Mouse (Mus musculus): ENCODE results near the gene Wnt1. TPM values are rescaled to one million over a fixed set of nuclear protein-coding genes. Genes with fewer than 3 reads are reported as not detected.

Gene Wnt1
- polyA plus RNA-seq, 1 experiment, result not detected

DNA sequence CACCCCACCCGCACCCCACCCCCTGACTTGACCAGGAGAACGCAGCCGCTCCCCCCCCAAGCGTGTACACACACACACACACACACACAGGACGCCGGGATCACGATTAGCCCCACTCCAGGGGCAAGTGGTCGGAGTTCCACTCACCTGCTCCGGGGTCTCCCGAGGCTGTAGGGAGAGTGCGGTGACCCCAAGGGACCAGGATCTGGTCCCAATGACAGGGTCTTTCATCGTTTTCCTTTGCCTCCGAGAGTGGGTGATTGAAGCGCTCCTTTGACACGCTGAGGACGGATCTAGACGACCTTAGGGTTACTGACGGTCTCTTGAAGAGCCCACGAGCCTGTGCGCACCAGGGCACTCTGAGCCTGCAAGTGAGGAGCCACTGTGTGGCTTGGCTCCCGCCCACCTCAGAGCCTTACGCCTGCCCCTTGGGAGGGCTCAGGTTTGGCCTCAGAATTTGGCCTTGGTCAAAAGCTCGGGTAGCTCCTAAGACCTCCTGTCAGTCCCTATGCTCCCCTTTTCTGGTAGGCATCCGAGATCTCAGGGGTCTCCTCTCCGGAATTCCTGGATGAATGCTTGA is 11.4 kb upstream of the Wnt1 start:
- no peak for DNase-seq (ENCODE audit: low read depth)

DNA sequence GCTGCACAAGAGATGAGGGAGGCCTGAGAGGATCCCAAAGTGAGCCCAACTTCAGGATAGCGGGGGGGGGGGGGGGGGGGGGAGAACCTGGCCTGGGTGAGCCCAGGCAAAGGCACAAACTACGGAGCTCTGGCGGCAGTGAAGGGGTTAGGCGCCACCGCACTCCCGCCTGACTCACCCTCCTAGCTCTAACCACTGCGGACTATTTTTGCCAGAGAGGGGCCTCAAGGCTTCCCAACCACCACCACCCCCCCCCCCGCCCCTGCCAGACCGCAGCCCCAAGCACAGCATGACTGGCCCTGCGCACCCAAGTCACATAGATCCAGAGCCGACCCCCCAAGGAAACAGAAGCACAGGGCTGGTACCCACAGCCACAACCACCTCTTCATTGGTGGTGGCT is 10.9 kb upstream of the Wnt1 start:
- no peak for DNase-seq (ENCODE audit: low read depth)

DNA sequence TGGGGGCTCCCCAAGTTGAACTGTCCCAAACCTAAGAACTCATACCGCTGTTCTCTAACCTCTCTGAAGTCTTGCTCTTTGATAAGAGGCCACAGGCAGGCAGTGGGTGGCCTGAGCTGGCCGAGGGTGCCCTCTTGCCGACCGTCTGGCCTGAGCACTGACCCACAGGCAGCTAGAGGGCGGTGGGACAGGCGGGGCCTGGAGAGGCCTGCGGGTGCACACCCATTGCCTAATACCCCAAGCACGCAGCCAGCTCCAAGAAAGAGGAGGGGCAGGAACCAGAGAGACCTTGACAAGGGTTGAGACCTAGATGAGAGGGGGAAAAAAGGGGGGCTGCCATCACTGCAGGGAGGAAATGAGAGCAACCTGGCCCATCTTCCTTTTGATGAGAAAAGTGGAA is 9.6 kb upstream of the Wnt1 start:
- no peak for DNase-seq (ENCODE audit: low read depth)

DNA sequence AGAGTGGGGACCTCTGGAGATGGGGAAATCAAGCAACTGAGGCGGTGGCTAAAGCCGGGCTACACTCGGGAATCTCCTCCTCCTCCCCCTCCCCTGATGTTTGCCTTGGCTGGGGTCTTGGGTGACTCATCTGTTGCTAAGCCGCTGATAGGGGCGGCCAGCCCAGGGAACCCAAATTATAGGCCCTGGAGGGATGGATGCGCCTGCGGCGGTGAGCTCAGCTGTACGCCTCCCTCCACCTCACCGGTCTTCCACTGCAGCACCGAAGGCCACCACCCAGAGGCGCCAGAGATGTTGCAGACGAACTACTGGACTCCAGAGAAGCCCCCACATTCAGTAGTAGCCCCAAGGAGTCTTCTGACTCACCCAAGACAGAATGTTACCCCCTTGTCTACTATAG is 9.1 kb upstream of the Wnt1 start:
- no peak for DNase-seq (ENCODE audit: low read depth)

DNA sequence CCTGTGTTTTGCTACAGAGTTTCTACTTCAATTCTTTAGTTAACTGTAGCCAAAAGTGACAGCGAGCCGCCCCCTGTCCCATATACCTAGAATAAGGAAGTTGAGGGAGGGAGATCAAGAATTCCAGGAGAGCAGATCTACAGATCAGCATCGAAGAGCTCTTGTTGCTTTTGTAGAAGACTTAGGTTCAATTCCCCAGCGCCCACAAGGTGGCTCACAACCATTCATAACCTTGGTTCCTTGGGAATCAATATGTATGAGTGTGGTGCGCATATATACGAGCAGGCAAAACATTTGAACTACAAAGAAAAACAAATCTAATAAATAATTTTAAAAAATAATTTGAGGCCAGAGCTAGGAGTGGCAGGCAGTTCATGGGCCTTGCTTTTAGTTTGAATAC is 8.5 kb upstream of the Wnt1 start:
- no peak for DNase-seq (ENCODE audit: low read depth)

DNA sequence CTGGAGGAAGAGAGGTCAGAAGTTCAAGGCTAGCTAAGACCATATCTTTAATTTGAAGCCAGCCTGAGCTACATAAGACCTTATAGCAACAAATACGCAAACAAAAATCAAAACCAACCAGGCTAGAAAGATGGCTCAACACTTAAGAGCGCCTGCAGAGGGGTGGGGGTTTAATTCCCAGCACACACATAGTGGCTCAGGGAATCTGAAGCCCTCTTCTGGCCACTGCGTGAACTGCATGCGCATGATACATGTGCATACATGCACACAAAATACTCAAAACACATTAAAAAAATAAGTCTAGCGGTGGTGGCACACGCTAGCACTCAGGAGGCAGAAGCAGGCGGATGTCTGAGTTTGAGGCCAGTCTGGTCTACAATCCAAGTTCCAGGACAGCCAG is 3.9 kb upstream of the Wnt1 start:
- DNase-seq (ENCODE audit: low read depth), result no peak

DNA sequence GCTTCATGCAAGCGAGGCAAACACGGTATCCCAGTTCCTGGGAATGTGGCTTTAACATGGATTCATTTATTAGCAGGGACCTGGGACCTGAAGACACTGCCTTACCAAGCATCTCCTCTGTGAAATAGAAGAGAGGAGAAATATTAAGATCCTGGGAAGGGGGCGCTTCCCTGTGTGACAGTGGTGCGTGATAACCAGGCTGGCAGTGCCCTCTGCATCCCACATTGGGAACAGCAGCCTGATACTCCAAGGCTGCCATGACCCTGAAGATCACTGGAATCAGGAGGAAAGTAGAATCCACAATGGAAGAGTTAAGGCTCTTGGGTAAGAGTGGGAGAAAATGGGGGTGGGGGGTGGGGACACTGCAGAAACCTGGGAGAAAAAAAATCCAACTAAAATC is 1.7 kb upstream of the Wnt1 start:
- no peak for DNase-seq (ENCODE audit: low read depth)

DNA sequence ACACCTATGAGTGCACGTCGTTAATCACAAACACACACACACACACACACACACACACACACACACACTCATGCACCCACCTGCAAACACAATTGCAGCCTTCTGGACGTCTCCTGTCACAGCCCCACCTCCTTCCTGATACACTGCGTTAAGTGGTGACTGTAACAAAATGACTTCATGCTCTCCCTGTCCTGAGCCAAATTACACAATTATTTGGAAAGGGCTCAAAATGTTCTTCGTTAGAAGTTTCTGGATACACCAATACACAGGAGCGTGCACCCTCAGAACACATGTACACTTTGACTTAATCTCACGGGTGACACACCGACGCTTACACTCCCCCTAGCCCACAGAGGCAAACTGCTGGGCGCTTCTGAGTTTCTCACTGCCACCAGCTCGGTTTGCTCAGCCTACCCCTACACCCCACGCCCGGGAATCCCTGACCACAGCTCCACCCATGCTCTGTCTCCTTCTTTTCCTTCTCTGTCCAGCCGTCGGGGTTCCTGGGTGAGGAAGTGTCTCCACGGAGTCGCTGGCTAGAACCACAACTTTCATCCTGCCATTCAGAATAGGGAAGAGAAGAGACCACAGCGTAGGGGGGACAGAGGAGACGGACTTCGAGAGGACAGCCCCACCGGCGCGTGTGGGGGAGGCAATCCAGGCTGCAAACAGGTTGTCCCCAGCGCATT is 541 bp upstream of the Wnt1 start:
- DNase-seq (ENCODE audit: low read depth), result no peak

DNA sequence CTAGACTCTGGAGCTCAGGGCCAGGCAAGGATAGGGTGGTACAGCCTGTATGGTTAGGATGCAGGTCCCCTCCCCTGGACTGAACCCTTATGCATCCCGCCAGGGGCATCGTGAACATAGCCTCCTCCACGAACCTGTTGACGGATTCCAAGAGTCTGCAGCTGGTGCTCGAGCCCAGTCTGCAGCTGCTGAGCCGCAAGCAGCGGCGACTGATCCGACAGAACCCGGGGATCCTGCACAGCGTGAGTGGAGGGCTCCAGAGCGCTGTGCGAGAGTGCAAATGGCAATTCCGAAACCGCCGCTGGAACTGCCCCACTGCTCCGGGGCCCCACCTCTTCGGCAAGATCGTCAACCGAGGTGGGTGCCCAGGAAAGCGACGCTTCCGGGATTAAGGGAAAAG is 1.1 kb downstream of the Wnt1 start:
- no peak for DNase-seq (ENCODE audit: low read depth)

DNA sequence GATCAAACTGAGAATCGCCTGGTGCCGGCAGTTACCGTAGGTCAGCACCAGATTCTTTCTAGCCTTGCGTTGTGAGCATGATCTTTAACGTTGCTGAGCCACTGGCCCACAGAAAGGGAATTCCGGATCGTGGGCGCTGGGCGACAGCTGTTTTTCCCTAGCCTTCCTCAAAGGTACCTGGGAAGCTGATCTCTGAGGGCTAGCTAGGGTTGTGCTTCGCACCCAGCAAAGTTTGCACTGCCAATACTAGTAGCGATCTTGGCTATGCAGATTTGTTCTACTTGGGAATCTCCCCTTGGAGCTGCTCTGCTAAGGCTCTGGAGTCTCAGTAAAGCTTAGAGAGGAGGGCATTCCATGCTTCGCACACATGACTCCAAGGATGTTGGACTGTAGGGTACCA is 1.6 kb downstream of the Wnt1 start:
- DNase-seq (ENCODE audit: low read depth), result no peak

DNA sequence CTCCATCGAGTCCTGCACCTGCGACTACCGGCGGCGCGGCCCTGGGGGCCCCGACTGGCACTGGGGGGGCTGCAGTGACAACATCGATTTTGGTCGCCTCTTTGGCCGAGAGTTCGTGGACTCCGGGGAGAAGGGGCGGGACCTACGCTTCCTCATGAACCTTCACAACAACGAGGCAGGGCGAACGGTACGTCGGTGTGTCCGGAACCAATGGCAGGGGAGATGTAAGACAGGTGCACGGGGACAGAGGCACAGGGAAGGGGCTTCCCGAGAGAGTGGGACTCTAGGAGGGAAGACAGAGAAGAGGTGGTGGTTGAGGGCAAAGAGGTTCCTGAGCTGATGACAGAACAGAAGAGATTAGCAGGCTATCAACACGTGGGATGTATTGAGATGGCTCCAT is 2.1 kb downstream of the Wnt1 start:
- DNase-seq (ENCODE audit: low read depth), result no peak

DNA sequence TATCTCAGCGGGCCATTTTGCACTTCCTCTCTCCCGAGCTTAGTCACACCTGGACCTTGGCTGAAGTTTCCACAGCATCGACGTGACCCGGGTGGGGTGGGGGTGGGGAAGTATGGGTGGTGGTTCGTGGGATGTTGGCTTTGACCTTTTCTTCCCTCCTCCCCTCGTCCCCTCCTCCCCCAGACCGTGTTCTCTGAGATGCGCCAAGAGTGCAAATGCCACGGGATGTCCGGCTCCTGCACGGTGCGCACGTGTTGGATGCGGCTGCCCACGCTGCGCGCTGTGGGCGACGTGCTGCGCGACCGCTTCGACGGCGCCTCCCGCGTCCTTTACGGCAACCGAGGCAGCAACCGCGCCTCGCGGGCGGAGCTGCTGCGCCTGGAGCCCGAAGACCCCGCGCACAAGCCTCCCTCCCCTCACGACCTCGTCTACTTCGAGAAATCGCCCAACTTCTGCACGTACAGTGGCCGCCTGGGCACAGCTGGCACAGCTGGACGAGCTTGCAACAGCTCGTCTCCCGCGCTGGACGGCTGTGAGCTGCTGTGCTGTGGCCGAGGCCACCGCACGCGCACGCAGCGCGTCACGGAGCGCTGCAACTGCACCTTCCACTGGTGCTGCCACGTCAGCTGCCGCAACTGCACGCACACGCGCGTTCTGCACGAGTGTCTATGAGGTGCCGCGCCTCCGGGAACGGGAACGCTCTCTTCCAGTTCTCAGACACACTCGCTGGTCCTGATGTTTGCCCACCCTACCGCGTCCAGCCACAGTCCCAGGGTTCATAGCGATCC is 2.8 kb downstream of the Wnt1 start:
- no peak for DNase-seq (ENCODE audit: low read depth)

DNA sequence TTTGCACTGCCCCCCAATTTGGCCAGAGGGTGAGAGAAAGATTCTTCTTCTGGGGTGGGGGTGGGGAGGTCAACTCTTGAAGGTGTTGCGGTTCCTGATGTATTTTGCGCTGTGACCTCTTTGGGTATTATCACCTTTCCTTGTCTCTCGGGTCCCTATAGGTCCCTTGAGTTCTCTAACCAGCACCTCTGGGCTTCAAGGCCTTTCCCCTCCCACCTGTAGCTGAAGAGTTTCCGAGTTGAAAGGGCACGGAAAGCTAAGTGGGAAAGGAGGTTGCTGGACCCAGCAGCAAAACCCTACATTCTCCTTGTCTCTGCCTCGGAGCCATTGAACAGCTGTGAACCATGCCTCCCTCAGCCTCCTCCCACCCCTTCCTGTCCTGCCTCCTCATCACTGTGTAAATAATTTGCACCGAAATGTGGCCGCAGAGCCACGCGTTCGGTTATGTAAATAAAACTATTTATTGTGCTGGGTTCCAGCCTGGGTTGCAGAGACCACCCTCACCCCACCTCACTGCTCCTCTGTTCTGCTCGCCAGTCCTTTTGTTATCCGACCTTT is 3.6 kb downstream of the Wnt1 start:
- DNase-seq (ENCODE audit: low read depth), result no peak

DNA sequence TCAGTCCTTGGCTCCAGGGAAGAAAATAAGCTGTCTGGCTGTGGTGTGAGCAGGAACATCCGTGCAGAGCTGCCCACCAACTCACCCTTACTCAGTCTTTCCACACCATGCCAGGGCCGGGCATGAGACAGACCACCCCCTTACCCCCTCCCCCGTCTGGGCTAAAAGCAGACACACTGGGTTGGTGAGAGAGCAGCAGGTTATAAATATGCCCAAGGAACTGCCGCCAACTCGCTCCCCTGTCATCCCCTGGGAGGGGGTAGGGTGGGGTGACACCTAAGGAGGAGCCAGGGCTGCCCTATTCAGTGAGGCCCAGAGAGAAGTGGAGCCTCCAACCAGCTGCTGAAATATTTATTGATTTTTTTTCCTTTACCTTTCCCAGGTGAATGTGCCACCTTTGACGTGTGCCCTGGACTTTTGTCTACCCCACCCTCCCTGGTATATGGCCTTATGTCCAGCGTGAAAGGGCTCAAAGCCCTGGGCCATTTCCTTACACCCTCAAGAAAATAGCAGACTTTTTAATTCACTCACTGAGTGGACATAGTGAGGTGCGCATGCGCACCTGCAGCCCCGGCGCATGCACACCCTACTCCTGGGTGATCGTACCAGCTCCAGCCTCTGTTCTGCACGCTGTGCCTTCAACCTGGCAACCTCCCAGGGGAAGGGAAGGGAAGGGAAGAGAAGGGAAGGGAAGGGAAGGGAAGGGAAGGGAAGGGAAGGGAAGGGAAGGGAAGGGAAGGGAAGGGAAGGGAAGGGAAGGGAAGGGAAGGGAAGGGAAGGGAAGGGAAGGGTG is 7.3 kb downstream of the Wnt1 start:
- DNase-seq (ENCODE audit: low read depth), result no peak

DNA sequence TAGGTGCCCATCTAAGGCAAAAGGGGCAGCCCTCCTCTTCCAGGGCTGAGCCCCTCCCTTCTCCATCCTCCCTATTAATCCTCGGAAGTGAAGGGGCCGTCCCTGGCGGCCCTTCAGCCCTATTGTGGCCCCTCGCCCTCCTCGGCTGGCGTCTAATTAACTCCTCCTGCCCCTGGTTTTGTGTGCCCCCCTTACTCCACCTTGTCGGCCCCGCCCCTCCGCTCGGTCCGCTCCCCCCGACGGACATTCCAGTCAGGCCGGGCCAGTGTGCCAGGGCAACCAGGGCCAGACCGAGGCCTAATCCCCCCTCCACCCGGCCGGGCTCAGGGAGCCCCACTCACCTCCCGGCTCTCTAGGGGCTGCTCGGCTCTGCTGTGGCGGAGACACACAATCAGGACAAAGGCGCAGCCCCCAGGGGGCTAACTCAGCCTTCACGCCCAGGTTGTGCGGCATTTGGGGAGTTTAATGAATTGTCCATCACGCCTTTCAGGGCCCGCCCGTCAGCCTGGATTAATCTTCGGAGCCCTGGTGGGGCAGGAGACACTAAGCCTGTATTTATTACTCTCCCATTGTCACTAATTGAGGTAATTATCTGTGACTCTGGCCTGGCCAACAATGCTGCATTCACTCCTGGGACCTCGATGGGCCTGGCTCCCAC is 8.3 kb downstream of the Wnt1 start:
- no peak for DNase-seq (ENCODE audit: low read depth)

DNA sequence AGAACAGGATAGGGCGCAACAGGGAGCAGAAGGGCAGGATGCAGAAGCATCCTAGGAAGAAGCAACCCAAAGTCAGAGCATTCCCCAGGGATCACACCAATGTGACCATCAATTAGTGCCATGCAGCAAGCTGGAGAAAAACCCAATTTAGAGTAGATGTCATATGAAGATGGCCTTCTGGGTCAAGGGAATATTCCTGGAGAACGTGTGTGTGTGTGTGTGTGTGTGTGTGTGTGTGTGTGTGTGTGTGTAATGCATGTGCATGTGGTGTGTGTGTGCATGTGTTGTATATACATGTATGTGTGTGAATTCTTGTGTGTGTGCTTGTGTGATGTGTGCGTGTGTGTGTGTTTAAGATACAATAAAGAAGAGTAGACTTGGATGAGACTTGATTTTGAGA is 9.2 kb downstream of the Wnt1 start:
- DNase-seq (ENCODE audit: low read depth), result no peak

DNA sequence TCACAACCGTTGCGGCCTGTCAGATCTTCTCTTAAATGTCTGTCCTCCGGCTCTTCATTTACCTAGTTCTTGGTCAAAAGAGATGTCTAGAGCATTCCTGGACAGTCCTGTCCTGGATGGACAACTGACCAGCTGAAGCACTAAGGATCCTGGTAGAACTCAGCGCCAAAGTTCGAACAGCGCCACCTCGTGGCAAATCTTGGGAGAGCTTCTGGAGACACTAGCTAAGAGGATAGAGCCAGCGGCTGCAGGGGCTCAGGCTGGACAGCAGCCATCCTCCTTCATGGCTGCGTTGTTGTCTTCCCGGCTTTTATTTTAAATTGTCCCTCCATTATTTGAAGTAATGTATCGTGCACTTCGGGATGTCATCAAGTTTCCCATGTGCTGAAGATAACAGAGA is 9.7 kb downstream of the Wnt1 start:
- DNase-seq (ENCODE audit: low read depth), result no peak

DNA sequence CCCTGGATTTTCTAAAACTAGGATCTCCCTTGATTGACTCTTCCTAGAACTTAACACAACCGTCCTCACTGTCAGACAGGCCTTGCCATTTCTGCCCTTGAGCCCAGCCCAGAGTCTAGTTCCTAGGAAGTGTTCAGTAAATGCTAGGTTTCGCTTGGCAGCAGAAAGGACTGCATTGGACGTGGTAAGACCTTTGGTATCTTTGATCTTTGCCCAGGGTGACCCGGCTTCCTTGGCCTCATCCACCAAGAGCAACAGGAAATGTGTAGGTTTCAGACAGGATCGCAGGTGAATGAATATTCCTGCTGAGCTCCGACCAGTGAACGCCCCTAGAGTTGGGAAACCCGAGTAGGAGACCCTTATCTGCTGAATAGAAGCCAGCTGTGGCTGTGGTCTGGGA is 13.3 kb downstream of the Wnt1 start:
- DNase-seq (ENCODE audit: low read depth), result no peak

DNA sequence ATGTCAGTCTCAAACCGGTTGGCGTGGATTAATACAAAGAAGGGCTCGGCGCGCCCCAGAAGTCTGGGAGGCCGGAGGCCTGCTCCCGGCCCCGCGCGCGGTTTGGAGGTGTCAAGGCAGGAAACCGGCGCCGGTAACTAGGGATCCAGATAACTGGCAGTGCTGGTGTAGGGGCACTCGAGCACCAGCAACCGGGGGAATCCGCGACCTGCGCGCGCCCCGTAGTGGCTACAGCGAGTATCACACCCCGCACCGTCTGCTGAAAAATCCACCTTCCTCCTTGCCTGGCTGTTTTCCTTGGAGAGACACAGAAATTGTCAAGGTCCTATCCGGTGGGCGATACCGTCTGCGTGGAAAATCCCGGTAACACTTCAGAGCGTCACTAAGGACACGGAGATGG is 14.4 kb downstream of the Wnt1 start:
- no peak for DNase-seq (ENCODE audit: low read depth)

DNA sequence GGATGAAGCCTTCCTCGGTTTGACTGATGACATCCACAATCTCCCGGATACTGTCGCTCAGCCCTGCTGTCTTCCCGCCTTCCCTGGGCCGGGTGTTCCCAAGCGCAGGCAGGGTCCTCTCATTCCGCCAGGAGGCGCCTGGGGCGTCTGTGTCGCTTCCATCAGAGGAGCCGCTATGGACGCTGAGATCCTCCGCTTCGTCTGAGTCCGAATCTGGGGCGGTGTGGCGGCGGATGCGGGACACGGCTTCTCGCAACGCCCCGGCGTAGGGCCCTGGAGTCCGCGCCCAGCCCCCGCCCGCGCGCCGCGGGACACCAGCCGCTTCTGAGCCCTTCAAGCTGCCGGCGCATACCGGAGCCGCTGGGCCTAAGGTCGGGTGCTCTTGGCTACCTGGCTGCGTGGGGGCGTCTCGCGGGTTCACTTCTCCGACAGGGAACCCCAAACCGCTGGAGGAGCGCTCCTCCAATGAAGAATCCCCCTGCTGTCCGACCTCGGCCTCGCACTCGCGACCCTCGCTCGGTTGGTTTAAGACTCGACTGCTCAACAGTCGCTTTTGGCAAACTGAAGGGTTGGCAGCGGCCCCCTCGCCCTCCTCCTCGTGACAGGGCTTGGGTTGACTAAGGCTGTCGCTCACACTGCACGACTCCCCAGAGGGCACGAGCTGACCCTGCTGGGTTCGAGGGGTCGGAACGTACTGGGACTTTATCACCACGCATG is 15.8 kb downstream of the Wnt1 start:
- DNase-seq (ENCODE audit: low read depth), result no peak
